Mouse (Mus musculus) adrenal gland (tissue): Measurements from ENCODE around the gene Astn1.

Experiments
- intact Hi-C: fragments of 180-260 bp; cut with DNase I; formaldehyde crosslinking; loops from one replicate; pipeline ENCODE4 v1.15.1; 2025

Astn1 gene

DNA sequence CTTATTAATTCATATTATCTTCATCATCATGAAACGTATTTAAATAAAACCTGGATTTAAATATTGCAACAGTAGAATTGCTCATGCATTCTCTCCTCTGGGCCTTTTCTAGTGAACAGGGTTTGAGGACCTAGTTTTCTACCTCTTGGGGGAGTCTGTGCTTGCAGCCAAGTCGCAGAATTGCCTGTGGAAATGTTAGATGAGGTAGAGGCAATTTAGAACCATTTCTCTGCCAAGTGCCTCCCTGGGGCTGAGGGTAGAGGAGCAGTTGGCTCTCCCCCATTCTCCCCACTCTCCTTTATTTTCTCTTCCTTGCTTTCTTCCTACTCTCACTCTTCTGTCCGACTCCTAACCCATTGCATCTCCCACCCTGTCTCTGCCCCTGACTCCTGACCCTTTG lies 49.1 kb downstream of the Astn1 start:
- intact Hi-C loops, result no loop called here

DNA sequence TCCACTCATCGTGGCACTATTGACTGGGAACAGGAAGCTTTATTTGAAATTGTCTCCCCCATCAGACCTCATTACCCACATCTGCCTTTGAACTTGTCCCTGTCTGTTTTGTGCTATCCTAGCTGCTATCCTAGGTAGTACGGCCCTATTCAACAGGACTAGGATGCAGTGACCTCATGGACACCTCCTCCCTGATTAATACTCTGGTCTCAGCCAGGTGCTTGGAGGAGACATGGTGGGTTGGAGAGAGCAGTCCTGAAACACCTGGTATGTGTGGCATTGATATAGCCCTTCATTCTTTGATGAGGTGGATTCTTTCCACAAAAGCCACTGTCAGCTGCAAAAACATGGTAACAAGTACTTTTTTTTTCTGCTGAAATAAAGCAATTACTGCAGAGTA lies 52.1 kb downstream of the Astn1 start:
- intact Hi-C loops, result no loop called here

DNA sequence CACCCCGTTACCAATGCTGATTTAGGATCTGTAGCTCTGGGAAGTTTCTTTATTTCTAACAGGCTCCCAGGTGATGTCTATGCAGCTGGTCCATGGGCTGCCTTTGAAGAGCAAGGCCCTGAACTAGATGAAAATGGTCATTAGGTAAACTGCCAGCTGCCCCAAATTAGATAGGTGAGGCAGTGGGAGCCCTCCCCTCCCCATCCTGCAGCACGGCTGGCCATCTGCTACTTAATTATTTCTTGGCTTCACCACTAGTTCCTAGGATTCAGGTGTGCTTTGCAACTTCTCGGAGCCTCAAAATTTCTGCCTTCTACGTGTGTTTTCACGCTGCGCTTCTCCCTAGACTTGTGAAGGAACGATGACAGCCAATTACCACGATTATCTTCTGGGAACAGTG lies 59.4 kb downstream of the Astn1 start:
- intact Hi-C loops, result no loop called here

DNA sequence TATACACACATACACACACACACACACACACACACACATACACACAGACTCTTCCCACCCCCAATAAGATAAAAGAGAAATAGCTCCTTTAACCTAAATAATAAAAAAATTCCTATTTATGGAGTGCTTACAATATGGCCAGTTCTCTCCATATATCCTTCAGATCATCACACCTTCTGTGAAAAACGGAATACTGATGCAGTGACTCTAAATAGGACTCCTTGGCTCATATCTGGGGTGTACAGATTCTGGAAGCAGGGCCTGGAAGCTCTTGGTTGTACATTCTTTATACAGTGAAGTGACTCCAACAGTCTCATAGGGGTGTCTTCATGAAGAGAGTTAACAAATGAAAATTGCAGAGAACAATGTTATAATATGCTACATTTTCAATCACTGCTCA lies 60.7 kb downstream of the Astn1 start:
- intact Hi-C loops, result no loop called here

DNA sequence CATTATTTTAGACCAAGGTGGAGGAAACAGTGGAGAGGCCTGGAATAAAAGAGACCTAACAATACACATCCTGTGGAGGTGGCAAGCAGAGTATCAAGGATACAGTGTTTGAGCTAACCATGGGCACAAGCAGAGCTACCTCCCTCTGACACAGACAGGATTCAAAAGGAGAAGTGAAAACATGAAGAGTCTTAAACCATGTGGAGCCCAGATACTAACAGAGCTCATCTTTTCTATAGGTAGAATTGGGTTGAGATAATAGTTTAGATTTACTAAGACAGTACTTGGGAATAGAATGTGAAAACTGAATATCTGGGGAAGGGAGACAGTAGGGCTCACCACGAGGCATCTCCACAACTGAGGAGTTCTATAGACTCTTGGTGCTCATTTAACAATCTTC lies 84.0 kb downstream of the Astn1 start:
- intact Hi-C loops, result no loop called here

DNA sequence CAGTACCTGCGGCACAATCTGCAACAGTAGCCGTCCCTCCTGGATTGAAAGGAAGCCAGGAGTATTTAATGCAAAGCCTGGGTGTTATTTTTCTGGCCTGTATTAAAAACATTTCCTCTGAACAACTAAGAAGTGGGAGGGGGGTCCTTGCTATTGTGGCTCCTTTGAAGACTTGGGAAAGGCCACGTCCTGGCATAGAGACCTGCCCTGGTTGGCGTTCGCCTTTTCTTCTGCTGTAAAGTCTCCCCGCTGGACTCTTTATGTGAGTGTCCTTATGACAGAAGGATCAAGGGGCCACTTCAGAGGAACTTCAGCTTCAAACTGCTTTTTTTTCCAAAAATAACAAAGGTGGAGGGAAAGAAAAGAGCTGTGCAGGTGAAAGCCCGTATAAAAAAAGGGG lies 85.9 kb downstream of the Astn1 start:
- intact Hi-C loops, result no loop called here

DNA sequence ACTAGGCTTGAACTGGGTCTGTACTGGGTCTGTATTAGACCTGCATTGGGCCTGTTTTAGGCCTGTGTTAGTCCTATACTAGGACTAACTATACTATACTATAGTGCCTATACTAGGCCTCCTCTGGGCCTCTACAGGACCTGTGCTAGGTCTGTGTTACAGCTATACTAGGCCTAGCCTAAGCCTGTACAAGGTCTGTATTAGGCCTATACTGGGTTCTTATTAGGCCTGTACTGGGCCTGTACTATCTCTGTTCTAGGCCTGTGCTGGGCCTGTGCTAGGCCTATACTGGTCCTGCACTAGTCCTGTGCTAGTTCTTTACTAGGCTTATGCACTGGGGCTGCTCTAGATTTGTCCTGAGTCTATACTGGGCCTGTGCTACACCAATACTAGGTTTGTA lies 90.6 kb downstream of the Astn1 start:
- intact Hi-C loops, result no loop called here

DNA sequence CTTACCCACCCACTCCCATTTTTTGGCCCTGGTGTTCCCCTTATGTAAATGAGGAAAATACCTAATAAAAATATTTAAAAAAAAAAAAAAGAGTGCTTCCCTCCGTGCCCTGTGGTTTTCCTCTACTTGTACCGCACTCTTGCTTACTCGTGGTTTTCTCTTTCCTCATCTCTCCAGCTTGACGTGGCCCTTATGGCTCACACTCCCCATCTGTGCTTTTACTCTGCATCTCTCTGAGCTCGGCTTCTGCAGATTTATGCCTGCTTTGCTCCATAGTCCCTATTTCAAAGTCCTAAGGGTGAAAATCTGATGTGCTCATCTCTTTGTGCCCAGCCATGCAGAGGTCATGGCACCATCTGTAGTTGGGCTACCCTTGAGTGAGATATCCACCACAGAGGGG lies 91.5 kb downstream of the Astn1 start:
- intact Hi-C loops, result no loop called here

DNA sequence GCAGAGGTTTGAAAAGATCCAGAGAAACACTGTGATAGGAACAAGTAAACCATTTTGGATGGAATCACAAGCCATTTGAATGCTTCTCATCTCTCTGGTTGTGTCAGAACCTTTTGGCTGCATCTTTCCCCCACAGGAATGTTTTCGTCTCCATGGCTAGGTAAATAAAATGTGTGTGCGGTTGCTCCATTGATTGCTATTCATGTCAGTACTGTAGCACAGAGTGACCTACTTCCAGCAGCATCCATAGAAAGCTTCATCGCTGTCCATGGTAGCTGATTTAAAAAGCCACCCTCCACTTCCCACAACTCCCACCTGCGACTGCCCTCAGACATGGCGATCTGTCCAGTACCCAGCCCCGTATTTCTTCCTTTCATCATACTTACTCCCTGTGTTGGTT lies 101.9 kb downstream of the Astn1 start:
- intact Hi-C loops, result no loop called here

DNA sequence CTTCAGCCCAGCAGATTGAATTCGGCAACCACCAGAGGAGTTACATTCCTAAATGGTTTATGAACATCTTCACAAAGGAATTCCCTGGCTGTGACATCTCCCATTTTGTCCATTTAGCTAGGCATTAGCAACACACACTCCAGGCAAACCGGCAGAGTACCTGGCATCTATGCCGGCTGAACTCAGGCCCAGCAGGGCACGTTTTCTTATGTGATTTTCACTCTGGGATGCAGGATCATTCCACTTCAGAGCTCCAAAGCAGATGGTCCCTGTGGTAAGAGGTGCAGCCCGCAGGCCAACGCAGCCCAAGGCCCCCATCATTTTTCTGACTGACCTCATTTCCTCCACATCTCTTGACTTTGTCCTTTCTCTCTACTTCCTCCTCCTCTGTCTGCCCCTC lies 103.2 kb downstream of the Astn1 start:
- intact Hi-C loops, result no loop called here

DNA sequence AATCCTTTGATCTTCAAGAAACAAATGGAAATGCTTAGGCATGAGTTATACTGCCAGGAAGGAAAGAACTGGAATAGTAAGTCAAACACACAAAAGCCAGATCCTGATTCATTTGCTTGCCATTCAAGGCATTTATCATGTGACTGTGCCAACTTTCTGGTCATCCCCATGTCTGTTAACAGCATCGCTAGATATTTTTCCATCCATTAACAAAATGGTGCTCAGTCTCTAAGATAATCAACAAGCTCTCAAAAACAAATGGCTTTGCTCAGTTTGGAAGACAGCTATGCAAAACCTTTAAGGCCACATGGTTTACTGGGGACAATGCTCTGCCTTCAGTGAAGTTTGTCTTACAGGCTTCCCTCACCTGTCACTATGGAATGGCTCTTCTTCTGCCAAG lies 115.8 kb downstream of the Astn1 start:
- intact Hi-C loops, result no loop called here

DNA sequence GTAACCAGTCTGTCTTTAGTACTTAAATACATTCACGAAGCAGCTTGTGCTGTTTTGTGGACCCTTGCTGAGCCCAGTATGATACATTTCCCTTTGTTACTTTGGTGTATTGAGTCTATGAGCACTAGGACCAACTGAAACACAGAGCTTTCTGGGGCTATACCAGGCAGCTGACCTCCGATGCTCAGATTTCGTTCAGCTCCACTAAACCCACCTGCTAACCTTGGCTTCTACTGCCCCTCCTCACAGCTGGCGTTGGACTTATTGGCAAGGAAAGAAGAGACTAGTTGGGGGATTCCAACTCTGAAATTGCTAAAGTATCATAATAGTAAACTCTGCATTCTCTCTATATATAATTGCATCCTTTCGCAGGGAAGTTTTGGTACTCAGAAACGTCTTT lies 118.2 kb downstream of the Astn1 start:
- intact Hi-C loops, result no loop called here

DNA sequence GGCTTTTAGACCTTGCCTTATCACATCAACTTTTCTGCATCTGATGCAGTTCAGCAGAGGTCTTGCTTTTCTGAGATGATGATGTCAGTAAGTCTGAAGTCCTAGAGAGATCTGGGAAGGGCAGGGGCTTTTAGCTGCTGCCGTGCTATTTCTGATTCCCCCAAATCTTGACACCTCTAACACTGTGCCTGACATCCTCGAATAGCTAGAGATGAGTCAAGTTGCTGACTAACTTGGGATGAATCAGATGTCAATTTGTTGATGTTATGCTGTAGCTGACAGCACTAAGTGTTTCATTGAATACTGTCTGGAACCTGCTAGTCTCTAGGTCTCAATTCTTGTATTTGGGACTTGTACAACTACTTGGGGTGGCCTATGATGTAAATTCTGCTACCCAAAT lies 121.7 kb downstream of the Astn1 start:
- intact Hi-C loops, result no loop called here

DNA sequence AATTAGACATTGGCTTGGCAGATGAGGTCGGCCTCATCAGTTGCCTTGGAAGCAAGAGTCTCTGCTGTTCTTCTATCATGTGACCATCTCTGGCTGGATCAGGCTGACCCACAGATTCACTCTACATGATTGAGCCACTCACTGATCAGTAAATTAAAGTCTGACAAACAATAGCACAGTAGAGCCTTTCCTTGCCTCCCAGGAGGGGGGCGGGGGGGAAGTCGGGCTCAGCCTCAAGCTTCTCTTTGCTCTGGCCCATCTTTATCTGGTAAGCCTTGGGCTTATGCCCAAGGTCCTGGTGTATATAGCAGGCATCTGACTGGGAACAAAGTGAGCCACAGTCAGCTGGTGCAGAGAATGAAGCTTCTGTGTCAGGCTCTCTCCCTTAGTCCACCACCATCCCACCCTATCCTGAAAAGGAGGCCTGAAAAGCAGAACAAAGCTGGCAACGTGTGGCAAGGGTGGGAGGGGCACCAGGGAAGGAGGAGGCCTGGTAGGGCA lies 127.5 kb downstream of the Astn1 start:
- intact Hi-C loops, result no loop called here

DNA sequence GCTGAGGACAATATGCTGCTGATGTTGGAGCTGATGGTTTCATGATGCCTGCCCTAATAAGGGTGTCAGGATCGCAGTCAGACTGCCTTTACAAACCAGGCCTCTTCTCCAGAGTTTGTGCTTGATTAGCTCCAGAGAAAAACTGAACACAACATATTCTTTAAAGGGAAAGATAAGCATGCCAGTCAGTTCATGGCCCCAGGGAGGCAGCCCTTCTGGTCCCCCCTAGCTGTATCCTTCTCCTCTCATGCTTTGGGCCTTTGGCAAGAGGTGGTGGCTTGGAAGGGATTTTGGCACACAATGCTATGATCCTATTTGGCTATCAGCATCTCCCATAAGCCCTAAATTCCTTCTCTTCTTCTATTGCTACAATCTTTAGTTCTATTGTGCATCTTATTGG lies 128.1 kb downstream of the Astn1 start:
- intact Hi-C loops, result no loop called here

DNA sequence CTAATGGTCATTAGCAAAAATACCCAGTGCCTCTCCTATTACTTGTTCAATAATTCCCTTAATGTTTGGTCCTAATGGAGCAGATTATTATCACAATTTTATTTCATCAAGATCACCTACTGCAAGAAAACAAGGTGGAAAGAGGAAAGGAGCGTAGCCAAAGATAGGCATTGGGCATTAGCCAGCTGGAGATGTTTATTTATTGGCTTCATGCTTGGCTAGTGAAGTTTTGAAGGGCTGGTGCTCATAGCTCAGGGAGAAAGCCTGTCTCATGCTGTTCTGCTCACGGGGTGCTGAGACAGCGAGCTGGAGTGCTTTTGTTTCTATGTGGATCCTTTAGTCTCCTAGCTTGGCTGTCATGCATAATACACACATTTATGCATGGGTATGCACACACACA lies 131.2 kb downstream of the Astn1 start:
- intact Hi-C loops, result no loop called here

DNA sequence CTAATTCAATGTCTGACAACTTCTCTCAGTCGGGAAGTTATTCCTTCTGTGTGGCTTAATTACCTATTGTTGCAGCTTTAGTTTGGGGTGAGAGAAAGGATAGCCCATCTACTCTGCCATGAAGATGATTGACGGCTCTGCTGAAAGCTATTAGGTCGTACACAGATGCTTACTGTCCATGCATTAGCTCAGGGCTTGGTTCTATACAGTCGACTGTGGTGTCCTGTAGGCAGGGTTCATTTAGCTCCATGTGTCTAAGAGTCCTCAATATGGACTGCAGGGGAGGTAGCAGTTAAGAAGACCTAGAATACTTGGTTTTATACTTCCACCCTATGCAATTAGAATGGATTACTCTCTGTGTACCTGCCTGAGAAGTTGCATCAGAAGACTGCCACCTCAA lies 138.1 kb downstream of the Astn1 start:
- intact Hi-C loops, result no loop called here

DNA sequence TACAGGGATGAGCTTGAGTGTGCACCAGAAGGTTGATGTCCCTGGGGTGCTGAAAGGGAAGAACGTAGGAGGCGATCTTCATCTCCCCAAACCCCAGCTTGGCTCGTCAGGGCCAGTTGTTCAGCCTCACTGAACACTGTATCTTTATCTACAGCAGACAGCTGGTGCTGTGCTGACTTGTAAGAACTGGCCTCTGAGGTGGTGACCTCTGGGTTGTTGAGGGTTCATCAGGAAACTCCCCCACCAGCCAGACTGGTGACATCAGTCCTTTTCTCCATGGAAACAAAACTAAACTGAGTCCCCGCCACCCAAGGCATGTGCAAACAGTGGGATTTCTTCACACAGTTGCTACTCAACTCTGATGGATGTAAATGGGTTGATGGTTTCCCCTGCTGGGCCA lies 138.9 kb downstream of the Astn1 start:
- intact Hi-C loops, result no loop called here

DNA sequence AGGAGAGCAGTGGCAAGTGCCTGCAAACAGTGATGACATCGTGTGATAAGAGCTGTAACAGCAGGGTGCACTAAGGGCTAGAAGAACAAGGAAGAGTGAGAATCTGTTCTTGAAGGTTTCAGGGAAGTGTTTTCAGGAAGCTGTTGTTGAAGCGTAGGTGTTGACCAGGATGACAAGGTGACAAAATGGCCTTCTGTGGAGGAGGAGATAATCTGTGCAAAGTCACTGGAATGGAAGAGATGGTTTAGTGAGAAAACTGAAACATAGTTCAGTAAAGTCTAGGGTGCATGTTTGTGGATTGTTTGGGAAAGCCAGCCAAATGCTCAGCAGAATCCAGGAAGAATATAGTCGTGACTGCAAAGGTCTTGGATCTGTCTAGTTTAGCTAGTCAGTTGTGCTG lies 145.5 kb downstream of the Astn1 start:
- intact Hi-C loops, result no loop called here

DNA sequence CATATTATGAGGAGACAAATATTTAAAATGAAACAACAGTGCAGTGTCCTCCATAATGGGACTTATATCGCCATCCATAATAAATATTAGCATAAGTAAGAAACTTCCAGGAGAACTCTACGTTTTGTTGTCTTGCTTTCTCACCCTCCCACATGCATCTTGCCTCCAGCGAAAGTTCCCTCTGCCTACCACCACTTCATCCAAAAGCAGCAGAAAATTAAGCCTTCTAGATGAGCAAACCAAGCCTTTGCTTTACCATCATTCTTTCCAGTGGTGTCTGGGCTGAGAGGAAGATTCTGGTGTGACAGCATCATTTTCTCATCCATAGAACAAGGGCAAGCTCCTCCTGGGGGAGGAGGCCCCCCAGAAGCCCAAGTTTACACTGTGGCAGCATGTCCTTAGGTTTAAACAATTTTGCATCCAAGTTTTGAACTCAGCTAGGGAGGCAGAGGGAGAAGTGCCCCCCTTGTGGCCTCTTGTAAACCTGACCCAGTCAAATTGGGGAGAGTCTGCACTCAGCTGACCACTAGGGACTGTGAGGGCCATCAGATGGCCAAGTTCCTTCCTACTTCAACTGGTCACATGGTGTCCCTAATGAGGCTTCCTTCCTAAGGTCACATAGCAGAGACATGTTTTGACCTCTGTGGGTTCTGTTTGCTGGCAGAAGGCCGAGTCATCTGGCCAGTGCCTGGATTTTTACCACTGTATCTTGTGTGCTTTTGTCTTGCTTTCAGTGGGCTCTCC lies 147.2 kb downstream of the Astn1 start:
- intact Hi-C loops, result no loop called here

DNA sequence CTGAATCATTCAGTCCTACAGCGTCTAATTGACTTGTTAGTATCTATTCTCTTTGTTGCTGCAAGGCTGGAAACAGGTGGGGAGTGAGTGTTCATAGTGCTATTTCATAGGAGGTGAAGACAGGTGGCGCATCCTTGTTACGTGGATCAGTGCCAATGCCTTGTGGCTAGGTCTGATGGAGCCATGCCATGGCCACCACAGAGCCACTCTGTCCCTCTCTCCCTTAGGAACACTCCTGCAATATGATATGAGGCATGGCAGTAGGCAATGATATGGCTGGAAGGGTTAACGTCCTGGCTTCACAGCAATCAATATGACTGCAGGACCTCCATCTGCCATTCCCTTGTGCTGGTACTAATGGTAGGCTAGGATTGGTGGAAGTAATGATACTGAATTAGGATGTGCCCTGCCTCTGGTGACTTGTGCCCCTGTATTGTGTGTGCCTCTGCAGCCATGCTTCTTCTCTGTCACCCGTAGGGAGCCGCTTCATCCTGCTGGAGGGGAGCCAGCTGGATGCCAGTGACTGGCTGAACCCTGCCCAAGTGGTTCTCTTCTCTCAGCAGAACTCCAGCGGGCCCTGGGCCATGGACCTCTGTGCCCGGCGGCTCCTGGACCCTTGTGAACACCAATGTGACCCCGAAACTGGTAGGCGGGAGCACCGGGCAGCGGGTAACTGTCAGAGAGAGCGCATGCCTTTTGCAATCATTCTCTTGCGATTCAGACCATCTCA lies 148.6 kb downstream of the Astn1 start:
- intact Hi-C loops, result no loop called here

DNA sequence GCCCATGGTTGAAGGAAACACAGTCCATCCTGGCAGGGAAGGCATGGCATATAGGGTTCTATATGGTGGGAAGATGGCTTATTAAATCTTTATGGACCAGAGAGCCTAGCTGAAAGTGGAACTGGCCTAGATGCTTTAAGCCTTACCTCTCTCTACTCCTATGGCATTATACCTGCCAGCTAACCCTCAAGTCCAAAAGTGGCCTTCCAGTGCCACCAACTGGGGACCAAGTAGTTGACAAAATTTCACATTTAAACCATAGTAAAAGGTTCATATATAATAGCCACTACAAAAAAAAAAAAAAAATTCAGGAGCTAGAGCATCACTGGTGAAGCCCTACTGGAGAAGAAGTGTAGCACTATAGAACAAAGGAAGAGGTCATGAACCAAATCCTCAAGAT lies 150.0 kb downstream of the Astn1 start:
- intact Hi-C loops, result no loop called here

DNA sequence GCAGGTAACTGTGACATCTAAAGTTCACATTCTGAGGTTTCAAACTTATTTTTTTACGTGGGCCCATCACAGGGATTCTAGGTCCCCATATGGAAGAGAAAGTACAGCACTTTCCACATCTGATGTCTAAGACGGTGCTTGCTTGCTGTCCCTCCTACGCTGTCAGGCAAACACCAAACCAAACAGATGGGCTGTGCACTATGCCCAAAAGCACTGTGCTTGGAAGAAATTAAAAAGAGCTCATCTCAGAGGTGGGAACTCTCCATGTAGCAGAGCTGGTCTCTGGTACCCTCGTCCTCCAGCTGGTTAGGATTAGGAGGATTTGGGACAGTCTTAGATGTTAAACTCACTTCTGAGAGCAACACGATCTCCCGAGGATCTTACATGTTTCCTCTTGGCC lies 150.6 kb downstream of the Astn1 start:
- intact Hi-C loops, result no loop called here
